Mouse (Mus musculus): Measurements from ENCODE around the gene Specc1. TPM values are rescaled to one million over a fixed set of nuclear protein-coding genes. Genes with fewer than 3 reads are reported as not detected.

The Specc1 gene
- total and polyA plus RNA-seq, 3 experiments: 2.5 to 5.8 TPM; not detected in 1

- peaks cover 0 to 2% of the 10 kb centered on the region in 2 experiments; a peak in 1 of 4 replicates for H3K36me3 ChIP-seq (ENCODE audit: control insufficient read depth in 1 of 2, insufficient read depth in 2 of 2, low read length in 2 of 2)
- H3K79me2 ChIP-seq (ENCODE audit: control insufficient read depth, insufficient read depth, low read length, poor library complexity): no peaks in the 10 kb centered on the region
- no peaks in the 10 kb centered on the region for H3K27me3 ChIP-seq (ENCODE audit: control insufficient read depth in 1 of 2, insufficient read depth in 2 of 2, low read length in 2 of 2)
- DNase-seq (ENCODE audit: low read depth, low spot score): peak; percentile 51
- H3K9ac ChIP-seq (ENCODE audit: control insufficient read depth, low read depth, low read length, poor library complexity, severe bottlenecking): no peak overlapping the region
- TF ChIP-seq RAD21 (IDR thresholded peaks at IDR 0.05; ENCODE audit: low read depth, low read length): no peak
- H3K4me1 ChIP-seq (ENCODE audit: control insufficient read depth in 1 of 2, insufficient read depth in 2 of 2, low read length in 2 of 2): peaks cover 0 to 3% of the 10 kb centered on the region in 2 experiments; a peak in 1 of 4 replicates
- H3K27ac ChIP-seq (ENCODE audit: control insufficient read depth, low read depth, low read length): no peak overlapping the region
- H3K9me3 ChIP-seq (replicated peaks; ENCODE audit: insufficient read depth, low read length): no peaks in the 10 kb centered on the region
- H3K4me3 ChIP-seq (ENCODE audit: control insufficient read depth in 1 of 2, insufficient read depth in 1 of 2, low read depth in 2 of 2, low read length in 2 of 2): no peak overlapping the region
Measured at GRCm38 (mm10) chr11:62184900-62185299, 228.3 kb downstream of the Specc1 start.

- no peak for DNase-seq (ENCODE audit: low read depth, low spot score)
- peaks cover 0 to 3% of the 10 kb centered on the region in 2 experiments; a peak in 1 of 4 replicates for H3K4me1 ChIP-seq (ENCODE audit: control insufficient read depth in 1 of 2, insufficient read depth in 2 of 2, low read length in 2 of 2)
- H3K27me3 ChIP-seq (ENCODE audit: control insufficient read depth in 1 of 2, insufficient read depth in 2 of 2, low read length in 2 of 2): no peaks in the 10 kb centered on the region
- no peak overlapping the region for H3K9ac ChIP-seq (ENCODE audit: control insufficient read depth, low read depth, low read length, poor library complexity, severe bottlenecking)
- H3K79me2 ChIP-seq (ENCODE audit: control insufficient read depth, insufficient read depth, low read length, poor library complexity): no peaks in the 10 kb centered on the region
- H3K27ac ChIP-seq (ENCODE audit: control insufficient read depth, low read depth, low read length): no peak overlapping the region
- TF ChIP-seq TCF12 (IDR thresholded peaks at IDR 0.05; ENCODE audit: low read depth, low read length) (no peak), ZMIZ1 (IDR thresholded peaks at IDR 0.05; ENCODE audit: low read depth, low read length) (no peak), MEF2A (IDR thresholded peaks at IDR 0.05; ENCODE audit: extremely low read depth, insufficient replicate concordance, low read depth, low read length, poor library complexity, severe bottlenecking) (no peak), BHLHE40 (IDR thresholded peaks at IDR 0.05; ENCODE audit: borderline replicate concordance, low read depth, low read length) (no peak)
- peaks cover 0 to 2% of the 10 kb centered on the region in 2 experiments; a peak in 1 of 4 replicates for H3K36me3 ChIP-seq (ENCODE audit: control insufficient read depth in 1 of 2, insufficient read depth in 2 of 2, low read length in 2 of 2)
- H3K4me3 ChIP-seq (ENCODE audit: control insufficient read depth in 1 of 2, insufficient read depth in 1 of 2, low read depth in 2 of 2, low read length in 2 of 2): no peak overlapping the region
- H3K9me3 ChIP-seq (replicated peaks; ENCODE audit: insufficient read depth, low read length): no peaks in the 10 kb centered on the region
Measured at GRCm38 (mm10) chr11:62187074-62187473, 230.5 kb downstream of the Specc1 start.

GRCm38 (mm10) chr11:62192050-62192449 is 235.5 kb downstream of the Specc1 start:
- Histone ChIP-seq H3K36me3 (ENCODE audit: control insufficient read depth in 1 of 2, insufficient read depth in 2 of 2, low read length in 2 of 2) (no peaks in the 10 kb centered on the region), H3K79me2 (ENCODE audit: control insufficient read depth, insufficient read depth, low read length, poor library complexity) (no peaks in the 10 kb centered on the region), H3K9me3 (replicated peaks; ENCODE audit: insufficient read depth, low read length) (no peaks in the 10 kb centered on the region), H3K9ac (ENCODE audit: control insufficient read depth, low read depth, low read length, poor library complexity, severe bottlenecking) (no peak overlapping the region), H3K27me3 (ENCODE audit: control insufficient read depth in 1 of 2, insufficient read depth in 2 of 2, low read length in 2 of 2) (no peaks in the 10 kb centered on the region), H3K4me3 (ENCODE audit: control insufficient read depth in 1 of 2, insufficient read depth in 1 of 2, low read depth in 2 of 2, low read length in 2 of 2) (no peak overlapping the region), H3K4me1 (ENCODE audit: control insufficient read depth in 1 of 2, insufficient read depth in 2 of 2, low read length in 2 of 2) (no peaks in the 10 kb centered on the region), H3K27ac (ENCODE audit: control insufficient read depth, low read depth, low read length) (no peak overlapping the region)
- no peak for DNase-seq (ENCODE audit: low read depth, low spot score)
- TF ChIP-seq ZMIZ1 (IDR thresholded peaks at IDR 0.05; ENCODE audit: low read depth, low read length) (no peak), MAX (IDR thresholded peaks at IDR 0.05; ENCODE audit: low read length) (no peak), UBTF (IDR thresholded peaks at IDR 0.05; ENCODE audit: borderline replicate concordance, insufficient read depth, low read depth, low read length) (no peak), CHD1 (IDR thresholded peaks at IDR 0.05; ENCODE audit: low read depth, low read length) (no peak), EP300 (IDR thresholded peaks at IDR 0.05; ENCODE audit: low read depth in 1 of 2, low read length in 2 of 2) (no peak), ZC3H11A (IDR thresholded peaks at IDR 0.05; ENCODE audit: low read depth, low read length) (no peak), MAFK (IDR thresholded peaks at IDR 0.05; ENCODE audit: borderline replicate concordance, low read depth, low read length) (no peak), MAZ (IDR thresholded peaks at IDR 0.05; ENCODE audit: low read depth, low read length) (no peak), ZKSCAN1 (IDR thresholded peaks at IDR 0.05; ENCODE audit: low read depth, low read length) (no peak)
